ENCODE assay signal across 23 mouse cellular contexts in genomic region chr9:77959759-77960158, GRCm38 (mm10). TPM values are rescaled to one million over a fixed set of nuclear protein-coding genes. Genes with fewer than 3 reads are reported as not detected.
A peak's percentile ranks its signal among the peaks of the same experiment; 100 is the strongest.
DNase-seq lines count a peak whose midpoint lies in the region; ATAC-seq and TF ChIP-seq lines count a peak whose summit lies in the region.
"Had no signal": no experiment of that assay in that cellular context is flagged by ENCODE, and none has a peak within 500 bp of the region (broad histone marks: within the 10 kb centered on the region; RNA-seq: fewer than 3 reads in every experiment).

No protein-coding gene starts in this region.

- H3K36me3 ChIP-seq in heart, embryonic 10.5 days: peaks cover 27% of the 10 kb centered on the region
- peaks cover 37% of the 10 kb centered on the region; the same call in 1 of the 2 replicates for H3K36me3 ChIP-seq in heart, embryonic 12.5 days
- H3K36me3 ChIP-seq in G1E (replicated peaks): peaks cover 73% of the 10 kb centered on the region
- H3K36me3 ChIP-seq in megakaryocyte, embryonic 14.5 days (replicated peaks; ENCODE audit: low read length): peaks cover 64% of the 10 kb centered on the region

- no peak overlapping the region for H3K4me2 ChIP-seq in heart, embryonic 12.5 days
- H3K4me2 ChIP-seq: embryonic facial prominence, embryonic 15.5 days; heart, embryonic 15.5 days; hindbrain, embryonic 12.5 days had no signal

- H3K4me3 ChIP-seq in heart, embryonic 10.5 days: no peak overlapping the region
- H3K4me3 ChIP-seq in heart, embryonic 12.5 days: no peak overlapping the region
- H3K4me3 ChIP-seq in G1E (ENCODE audit: low read depth, low read length): peak overlapping the region; percentile 22; the same call in 1 of the 2 replicates
- peak overlapping the region; percentile 70 for H3K4me3 ChIP-seq in megakaryocyte, embryonic 14.5 days (replicated peaks)
- H3K4me3 ChIP-seq: embryonic facial prominence, embryonic 15.5 days; erythroblast, embryonic 14.5 days; forebrain, embryonic 10.5 days; heart, embryonic 15.5 days; hindbrain, embryonic 12.5 days had no signal

- WGBS in heart, embryonic 10.5 days: 95% methylated on average over 12 of the region's 12 CpGs
- WGBS in heart, embryonic 12.5 days: 86% methylated on average over 12 of the region's 12 CpGs

- no peak for ATAC-seq in heart, embryonic 12.5 days (ENCODE audit: insufficient number of reproducible peaks, low FRiP score)
- no peak for ATAC-seq in G1E (ENCODE audit: extremely low read depth, insufficient number of reproducible peaks, low FRiP score, poor library complexity, severe bottlenecking)
- ATAC-seq in common myeloid progenitor, adult 5-6 weeks (replicated peaks; ENCODE audit: low read depth, poor library complexity, severe bottlenecking): peak; percentile 45
- no peak for ATAC-seq in CD4-positive, CD25-positive, alpha-beta regulatory T cell, adult 4 months
- ATAC-seq: activated CD4-positive, CD25-positive, alpha-beta regulatory T cell, adult 4 months; forebrain, embryonic 14.5 days; hindbrain, embryonic 16.5 days; inflammation-experienced regulatory T-cells, adult 6 months; intestine, postnatal 0 days; Patski had no signal

- peaks cover 20% of the 10 kb centered on the region for H3K4me1 ChIP-seq in heart, embryonic 10.5 days
- peaks cover 26% of the 10 kb centered on the region for H3K4me1 ChIP-seq in heart, embryonic 12.5 days (replicated peaks)
- H3K4me1 ChIP-seq in G1E (ENCODE audit: insufficient read depth, low read depth, low read length): peaks cover 87% of the 10 kb centered on the region
- H3K4me1 ChIP-seq in megakaryocyte, embryonic 14.5 days: peaks cover 46% of the 10 kb centered on the region

- H3K9me3 ChIP-seq in heart, embryonic 10.5 days: no peaks in the 10 kb centered on the region
- no peaks in the 10 kb centered on the region for H3K9me3 ChIP-seq in heart, embryonic 12.5 days (replicated peaks)
- no peaks in the 10 kb centered on the region for H3K9me3 ChIP-seq in G1E (replicated peaks)
- no peaks in the 10 kb centered on the region for H3K9me3 ChIP-seq in megakaryocyte, embryonic 14.5 days
- H3K9me3 ChIP-seq: embryonic facial prominence, embryonic 15.5 days; forebrain, embryonic 10.5 days; heart, embryonic 15.5 days; hindbrain, embryonic 12.5 days had no signal

- no peak for TF ChIP-seq CTCF in G1E (IDR thresholded peaks at IDR 0.05; ENCODE audit: low read depth, low read length)

- H3K27ac ChIP-seq in heart, embryonic 10.5 days: 0 out of 2 replicates have a peak overlapping the region, but pooled peaks have one; percentile 0
- no peak overlapping the region for H3K27ac ChIP-seq in heart, embryonic 12.5 days (ENCODE audit: poor library complexity, severe bottlenecking)
- H3K27ac ChIP-seq: embryonic facial prominence, embryonic 15.5 days; forebrain, embryonic 10.5 days; heart, embryonic 15.5 days; hindbrain, embryonic 12.5 days had no signal

- no peak for DNase-seq in heart, embryonic 10.5 days (ENCODE audit: low spot score)
- no peak for DNase-seq in G1E (ENCODE audit: low spot score)
- DNase-seq in layer of hippocampus, adult 11-12 months (ENCODE audit: low spot score): no peak
- no peak for DNase-seq in embryo, embryonic 9.5 days (ENCODE audit: extremely low spot score)
- DNase-seq: adrenal gland, postnatal 14 days; cerebellum, adult 18-20 months; cerebellum, adult 9-11 months; cerebellum, postnatal 36 days had no signal

- H3K9ac ChIP-seq in heart, embryonic 12.5 days: no peak overlapping the region
- H3K9ac ChIP-seq: embryonic facial prominence, embryonic 15.5 days; heart, embryonic 15.5 days; hindbrain, embryonic 12.5 days had no signal

- no peaks in the 10 kb centered on the region for H3K27me3 ChIP-seq in heart, embryonic 10.5 days (ENCODE audit: insufficient read depth, poor library complexity, severe bottlenecking)
- H3K27me3 ChIP-seq in heart, embryonic 12.5 days (replicated peaks): no peaks in the 10 kb centered on the region
- H3K27me3 ChIP-seq in G1E (ENCODE audit: insufficient read depth, low read length): no peaks in the 10 kb centered on the region
- H3K27me3 ChIP-seq in megakaryocyte, embryonic 14.5 days (replicated peaks): no peaks in the 10 kb centered on the region
- H3K27me3 ChIP-seq: embryonic facial prominence, embryonic 15.5 days; heart, embryonic 15.5 days; hindbrain, embryonic 12.5 days; Patski had no signal

RNA-seq across cellular contexts. Expression of gene Elovl5, which starts 42.6 kb away (rescaled TPM):
- 93.6 and 93.9 TPM in 2 replicates for polyA plus RNA-seq in heart, embryonic 10.5 days (2016; fragmentation: Nextera tagmentation; extraction: Ambion mirVana)
- 84.9 and 86.5 TPM in 2 replicates for polyA plus RNA-seq in heart, embryonic 12.5 days (2016; fragmentation: Nextera tagmentation; extraction: Ambion mirVana)
- total RNA-seq in G1E (2014; fragmentation: Nextera tagmentation) (80.4 and 81.5 TPM in 2 replicates), G1E (2017) (94.5 and 99.9 TPM in 2 replicates)
- polyA plus RNA-seq in G1E (2012): 6.3 and 11.7 TPM in 2 replicates
- total RNA-seq in common myeloid progenitor, adult 5-6 weeks (2017): 61.5 and 75.8 TPM in 2 replicates
- polyA plus RNA-seq in megakaryocyte, embryonic 14.5 days (2012; ENCODE audit: insufficient read depth, low replicate concordance): 2.0 TPM in 1 of 2 replicates, not detected in the other
- polyA plus RNA-seq in CD4-positive, CD25-positive, alpha-beta regulatory T cell, adult 4 months (2017; shearing (Covaris generic)): 100 to 1,000 TPM; 173 to 183 TPM

Comparison
In these comparisons a context has a peak if more than half of its experiments do, and no peak if none do; other contexts are left out.
1. H3K4me3 ChIP-seq: peak in G1E (single experiment) and megakaryocyte, embryonic 14.5 days (single experiment); none in heart, embryonic 10.5 days (single experiment) and heart, embryonic 12.5 days (single experiment).